Mouse (Mus musculus) spleen, postnatal 14 days (tissue): ENCODE measurements at regions not wholly inside any gene's neighbourhood (a gene's known extent, or its start where the extent isn't known, plus 50 kb on each side); places are given as distances from the start of the nearest gene placed in this dataset.

Experiments
- DNase-seq, 2 experiments: peaks; one replicate each; pipeline ENCODE4 v3.0.0; 2021 to 2022; ENCODE audit warnings: low spot score in 2 of 2

DNA sequence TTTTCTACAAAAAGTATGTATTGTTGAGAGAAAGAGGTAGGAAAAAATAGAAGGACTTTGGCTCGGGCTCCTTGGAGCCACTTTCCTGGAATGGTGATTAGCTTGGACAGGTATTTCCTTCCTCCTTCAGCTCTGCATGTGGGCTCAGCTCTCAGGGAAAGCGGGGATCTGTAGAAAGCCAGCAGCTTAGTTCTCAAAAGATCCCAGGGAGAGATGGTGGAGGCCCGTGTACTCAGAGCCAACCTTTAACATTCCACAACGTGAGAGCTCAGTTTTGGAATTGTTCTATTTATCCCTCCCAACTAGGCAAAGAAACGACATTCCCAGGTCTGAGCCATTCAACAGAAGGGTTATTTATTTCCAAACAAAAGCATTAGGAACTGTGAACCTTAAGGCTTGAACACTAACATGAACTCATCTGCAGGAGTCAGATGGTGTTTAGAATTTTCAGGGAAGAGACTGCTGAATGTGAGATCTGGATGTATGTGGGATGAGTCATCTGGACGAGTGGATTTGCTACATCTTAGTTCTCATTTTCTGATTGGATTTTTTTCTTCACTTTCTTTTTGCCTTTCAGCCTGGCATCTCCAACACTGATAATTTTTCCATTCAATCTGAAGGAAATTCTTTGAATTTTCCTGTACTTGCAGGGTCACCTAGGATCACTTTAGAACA lies 428.6 kb upstream of the Tnp1 start:
- DNase-seq = no peak

DNA sequence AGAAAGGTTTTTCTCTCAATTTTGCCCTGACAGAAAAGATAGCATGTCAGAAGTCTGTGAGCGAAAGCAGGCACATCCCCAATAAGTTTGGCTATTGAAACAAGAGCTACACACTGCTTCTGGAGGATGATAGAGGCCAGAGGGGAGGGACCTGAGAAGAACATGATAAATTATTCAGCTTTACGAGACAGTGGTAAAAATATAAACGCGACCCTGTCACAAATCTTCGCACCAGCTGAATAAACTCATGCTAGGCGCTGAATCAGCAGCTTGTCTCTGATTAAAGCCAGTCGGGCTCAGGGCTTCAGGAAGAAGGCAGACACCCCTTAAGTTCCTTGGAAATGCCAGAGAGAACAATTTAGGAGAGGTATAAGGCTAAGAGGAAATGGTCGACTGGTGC lies 422.7 kb upstream of the Tnp1 start:
- DNase-seq = no peak

DNA sequence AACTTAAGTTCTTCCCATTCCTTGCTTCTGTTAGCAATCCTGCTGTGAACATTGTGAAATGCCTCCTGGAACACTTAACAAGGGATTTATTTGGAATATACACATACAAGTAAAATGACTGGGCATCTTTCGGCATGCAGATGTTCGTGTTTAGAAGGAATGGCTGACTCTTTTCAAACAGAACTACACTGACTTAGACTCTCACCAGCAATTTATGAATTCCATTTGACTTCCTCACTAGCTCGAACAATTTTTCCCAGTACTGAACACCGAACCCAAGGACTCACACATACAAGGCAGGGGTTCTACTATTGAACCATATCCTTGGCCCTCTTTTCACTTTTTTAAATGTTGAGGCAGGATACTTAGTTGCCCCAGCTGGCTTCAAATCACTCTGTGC lies 412.4 kb upstream of the Tnp1 start:
- no peak for DNase-seq

DNA sequence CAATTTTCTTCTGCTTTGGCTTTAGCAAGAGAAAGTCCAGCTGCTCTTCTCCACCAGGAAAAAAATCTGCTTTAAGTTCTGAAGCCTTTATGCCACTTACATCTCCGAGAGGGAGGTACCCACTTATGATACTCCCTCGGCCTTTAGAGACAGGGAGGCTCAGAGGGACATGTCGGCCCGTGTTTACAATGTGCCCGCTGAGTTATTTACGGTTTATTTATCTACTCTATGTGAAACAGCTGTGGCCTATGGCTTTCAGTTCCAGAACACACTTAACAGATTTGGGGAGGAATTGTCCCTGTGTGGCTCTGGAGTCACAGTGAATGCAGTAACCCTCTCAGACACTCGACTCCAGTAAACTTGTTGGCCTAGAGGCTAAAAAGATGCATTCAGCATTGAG lies 409.3 kb upstream of the Tnp1 start:
- DNase-seq = no peak

DNA sequence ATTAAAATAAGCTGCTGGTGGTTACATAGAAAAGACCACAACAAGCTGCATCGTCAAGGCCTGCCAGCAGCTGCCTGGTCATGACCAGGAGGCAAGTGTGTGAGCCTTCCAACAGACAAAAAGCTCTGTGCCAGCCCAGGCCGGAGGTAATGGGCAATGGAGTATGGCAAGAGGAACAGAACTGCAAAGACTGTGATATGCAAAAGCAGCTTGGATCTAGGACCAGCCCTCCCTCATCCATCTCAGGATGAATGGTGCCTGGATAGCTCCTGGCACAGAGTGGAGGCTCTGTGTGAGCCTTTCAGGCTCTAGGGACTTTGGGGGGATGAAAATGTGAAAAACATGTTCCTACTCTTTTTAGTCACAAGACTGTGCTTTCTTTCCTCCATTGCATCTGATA lies 402.5 kb upstream of the Tnp1 start:
- no peak for DNase-seq

DNA sequence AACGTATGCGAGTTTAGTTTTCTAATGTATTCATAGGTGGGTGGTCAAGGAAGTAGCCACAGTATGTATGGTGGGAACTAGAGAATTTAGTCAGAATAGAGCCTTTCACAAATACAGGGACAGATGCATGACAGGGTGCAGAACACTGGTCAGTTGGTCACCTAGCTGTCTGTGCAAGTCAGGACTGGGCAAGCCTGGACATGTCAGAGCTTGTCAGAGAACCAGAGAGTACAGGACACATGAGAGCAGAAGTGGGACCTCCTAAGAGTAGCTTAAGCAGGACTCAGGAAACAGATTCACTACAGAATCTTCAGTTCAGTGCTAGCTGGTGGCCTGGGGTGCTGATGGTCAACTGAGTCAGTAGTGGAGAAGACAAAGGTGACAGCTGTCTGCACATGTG lies 395.7 kb upstream of the Tnp1 start:
- DNase-seq = no peak

DNA sequence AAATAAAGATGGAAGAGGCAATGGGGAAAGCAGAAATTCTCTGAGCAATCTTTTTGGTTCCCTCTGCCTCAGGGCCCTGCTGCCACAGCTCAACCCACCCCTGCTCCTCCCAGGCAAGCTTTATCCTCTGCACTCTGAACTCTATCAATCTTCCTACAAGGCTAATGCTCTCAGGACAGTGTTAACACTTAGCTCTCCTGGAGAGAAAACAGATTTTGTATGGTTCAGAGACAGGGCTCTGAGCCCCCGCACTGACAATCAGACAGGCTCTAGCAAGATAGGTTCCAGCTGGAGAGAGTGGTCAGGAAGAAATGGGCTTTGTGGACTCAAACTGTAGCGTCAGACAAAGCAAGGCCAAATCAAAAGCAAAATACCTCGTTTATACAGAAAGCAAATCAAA lies 383.5 kb upstream of the Tnp1 start:
- DNase-seq = no peak

DNA sequence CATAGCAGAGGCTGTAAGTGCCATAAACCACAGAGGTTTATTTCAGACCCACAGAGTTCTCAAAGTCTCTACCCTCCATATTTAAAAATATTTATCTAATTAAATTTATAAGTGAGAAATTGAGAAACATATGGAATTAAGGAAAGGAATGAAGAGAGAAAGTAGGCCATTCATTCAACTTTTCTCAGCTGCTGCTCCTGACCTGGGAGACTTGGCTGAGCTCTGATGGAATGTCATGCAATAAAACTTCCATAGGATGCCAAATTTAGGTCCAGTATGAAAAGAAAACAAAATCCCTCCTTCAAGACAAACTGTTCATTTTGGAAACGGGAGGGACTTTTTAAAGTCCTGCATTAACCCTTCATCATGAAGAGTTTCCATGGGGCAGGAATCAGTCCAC lies 379.3 kb upstream of the Tnp1 start:
- no peak for DNase-seq

DNA sequence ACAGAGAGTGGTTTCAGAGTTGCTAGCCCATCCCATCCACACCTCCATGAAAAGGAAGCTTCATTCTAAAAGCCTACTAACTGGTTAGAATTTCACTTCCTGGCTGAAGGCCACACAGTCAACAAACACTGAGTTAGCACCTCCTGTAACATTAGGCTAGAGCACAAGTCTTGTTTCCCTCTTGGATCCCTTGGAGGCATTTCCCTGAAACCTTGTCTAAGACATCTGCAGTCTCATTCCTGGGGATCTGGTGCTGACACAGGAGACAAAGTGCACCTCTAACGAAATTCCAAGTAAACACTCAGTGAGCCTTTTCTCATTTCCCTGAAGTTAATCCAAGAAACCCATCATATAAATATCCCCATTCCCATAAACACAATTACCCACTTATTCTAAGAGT lies 378.8 kb upstream of the Tnp1 start:
- no peak for DNase-seq

DNA sequence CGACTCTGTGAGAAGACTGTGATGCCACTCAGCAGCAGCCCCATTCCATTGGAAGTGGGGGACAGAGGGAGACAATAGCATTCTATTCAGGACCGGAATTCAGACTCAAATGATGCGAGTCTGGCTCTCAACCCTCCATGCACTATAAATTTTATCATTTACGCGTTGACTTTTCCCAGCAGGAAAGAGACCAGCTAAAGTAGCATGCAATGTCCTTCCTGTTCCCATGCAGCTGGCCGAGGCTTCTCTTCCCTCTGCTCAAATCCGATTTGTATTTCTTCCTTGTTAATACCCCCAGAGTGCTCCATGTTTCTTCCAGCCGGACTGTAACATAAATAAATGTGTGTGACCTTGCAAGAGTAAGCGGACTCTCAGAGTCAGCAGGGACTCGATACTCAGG lies 376.4 kb upstream of the Tnp1 start:
- DNase-seq = no peak

DNA sequence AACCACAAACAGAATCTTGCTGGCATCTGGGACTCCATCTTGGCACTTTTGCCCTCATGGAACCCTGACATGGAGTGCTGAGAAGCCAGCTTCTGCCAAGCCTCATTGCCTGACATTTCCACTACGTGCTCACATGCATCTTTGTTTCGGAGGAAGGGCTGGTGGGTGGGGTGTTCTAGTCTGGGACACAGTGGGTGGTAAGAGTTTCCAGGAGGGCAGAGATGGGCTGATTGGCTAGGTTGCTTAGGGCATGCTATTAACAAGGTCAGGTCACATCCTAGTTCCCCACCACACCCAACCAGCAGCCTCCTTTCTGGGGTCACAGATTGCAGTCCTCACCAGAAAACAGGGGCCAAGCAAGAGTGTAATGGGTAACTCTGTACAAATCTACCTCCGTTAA lies 374.3 kb upstream of the Tnp1 start:
- DNase-seq = no peak

DNA sequence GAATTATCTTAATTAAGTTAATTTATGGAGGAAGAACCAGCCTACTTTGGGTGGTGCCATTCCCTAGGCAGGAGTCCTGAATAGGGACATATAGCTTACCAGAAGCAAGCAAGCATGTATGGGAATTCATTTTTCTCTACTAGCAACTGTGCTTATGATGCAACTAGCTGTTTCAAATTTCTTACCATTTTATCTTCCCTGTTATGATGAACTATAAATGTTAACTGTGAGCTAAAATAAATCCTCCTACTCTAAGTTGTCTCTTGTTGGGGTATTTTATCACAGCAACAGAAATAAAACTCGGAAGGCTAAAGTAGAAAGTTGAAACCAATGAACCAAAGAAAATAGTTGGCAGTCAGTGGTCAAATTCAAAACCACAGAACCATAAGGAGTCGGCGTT lies 373.5 kb upstream of the Tnp1 start:
- DNase-seq = no peak

DNA sequence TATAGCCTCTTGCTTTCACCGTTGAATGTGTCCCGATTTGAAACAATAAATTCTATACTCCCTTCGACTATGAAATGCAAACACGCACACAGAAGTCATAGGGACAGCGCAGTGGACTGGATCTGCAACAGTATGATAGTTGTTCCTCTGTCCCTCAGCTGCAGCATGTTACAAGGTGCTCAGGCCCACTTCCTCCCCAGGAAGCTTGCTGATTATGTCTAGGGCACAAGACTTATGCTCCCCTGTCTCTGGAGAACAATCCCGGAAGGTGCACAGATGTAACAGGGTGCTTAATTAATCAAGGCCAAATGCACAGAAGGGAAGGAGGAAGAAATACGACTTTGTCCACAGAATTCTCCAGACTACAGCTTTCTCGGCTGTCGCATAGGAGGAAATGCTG lies 365.9 kb upstream of the Tnp1 start:
- no peak for DNase-seq

DNA sequence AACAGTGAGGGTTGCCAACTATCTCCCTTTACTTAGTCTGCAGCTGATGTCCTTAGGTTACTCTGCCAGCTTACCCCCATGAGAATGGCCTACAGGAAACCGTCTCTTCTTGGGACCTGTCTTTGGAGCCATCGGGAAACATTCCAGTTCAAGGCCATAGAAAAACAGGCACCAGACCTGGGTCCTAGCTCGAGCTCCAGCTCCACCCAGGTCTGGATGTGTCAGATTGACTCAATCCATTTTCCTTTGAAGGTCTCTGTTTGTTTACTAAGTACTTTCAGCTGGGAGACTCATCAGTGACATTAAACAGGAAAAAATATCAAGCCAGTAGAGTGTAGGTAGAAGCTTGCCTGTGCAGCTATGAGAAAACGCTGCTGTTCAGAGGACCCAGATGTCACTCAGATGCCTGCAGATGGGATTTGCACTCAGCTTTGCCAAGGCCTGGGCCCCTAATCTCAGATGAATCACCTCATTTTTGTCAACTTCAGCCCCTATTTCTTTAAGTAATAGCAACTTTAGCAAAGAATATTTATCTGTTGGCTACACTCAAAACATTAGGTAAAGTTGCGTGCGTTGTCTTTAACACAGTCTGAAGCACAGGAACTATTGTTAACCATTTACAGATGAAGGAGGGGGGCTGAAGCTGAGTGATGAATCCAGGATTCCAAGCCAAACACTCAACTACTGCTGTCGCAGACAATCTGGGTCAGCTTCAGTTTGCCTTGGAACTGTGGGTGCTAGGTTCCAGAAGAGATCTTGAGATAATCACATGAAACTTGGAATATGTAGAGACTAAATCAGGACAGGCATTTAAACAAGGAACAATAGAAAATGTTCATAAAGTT lies 359.0 kb upstream of the Tnp1 start:
- no peak for DNase-seq

DNA sequence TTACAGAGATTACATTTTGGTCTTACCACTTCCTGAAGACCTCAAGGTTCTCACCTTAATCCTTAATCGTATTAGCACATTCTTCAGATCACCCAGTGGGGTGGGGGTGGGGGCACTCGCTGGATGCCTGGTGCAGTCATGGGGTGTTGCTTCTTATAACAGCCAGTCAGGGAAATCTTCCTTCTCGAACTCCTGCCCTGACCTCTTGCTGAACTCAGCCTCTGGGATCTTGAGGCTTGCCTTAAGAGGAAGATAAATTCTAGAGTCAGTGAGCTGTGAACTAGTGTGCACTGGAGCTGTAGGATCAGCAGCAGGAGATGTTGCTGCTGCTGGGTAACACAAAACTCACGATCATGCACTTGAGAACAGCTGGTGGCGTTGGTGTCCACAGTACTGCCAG lies 352.5 kb upstream of the Tnp1 start:
- DNase-seq = no peak

DNA sequence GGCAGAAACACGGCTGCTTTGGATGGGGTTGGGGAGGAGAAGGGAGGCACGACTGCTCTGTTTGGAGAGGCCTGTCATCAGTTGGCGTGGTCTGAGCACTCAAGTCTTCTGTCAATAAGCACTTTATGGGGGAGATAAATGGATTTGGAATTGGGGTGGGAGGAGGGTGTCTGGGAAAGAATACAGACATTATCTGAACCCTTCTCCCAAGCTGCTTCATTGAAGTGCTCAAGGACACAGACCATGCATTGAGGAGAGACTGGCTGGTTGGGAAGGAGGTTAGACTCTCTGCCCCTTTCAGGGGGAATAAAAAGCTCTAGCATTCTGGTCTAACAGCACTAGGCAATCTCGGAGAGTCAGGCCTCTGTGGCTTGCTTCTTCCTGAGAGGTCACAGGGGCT lies 350.1 kb upstream of the Tnp1 start:
- no peak for DNase-seq

DNA sequence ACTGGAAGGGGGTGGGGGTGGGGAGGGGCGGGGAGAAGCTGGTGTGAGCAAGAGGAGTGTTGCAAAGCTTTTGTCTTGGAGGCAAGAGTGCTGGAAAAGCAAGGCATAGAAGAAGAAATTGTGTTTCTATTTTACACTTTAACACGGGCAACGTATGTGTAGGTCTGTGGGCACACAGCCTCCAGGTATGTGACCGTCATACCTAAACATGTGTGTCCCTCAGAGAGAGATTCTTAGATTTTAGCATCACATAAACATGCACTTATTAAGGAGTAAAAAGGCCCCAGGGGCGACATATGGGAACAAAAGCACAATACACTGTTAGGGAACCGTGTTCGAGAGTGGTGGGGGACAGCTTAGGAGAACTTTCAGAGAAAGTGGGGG lies 348.6 kb upstream of the Tnp1 start:
- no peak for DNase-seq

DNA sequence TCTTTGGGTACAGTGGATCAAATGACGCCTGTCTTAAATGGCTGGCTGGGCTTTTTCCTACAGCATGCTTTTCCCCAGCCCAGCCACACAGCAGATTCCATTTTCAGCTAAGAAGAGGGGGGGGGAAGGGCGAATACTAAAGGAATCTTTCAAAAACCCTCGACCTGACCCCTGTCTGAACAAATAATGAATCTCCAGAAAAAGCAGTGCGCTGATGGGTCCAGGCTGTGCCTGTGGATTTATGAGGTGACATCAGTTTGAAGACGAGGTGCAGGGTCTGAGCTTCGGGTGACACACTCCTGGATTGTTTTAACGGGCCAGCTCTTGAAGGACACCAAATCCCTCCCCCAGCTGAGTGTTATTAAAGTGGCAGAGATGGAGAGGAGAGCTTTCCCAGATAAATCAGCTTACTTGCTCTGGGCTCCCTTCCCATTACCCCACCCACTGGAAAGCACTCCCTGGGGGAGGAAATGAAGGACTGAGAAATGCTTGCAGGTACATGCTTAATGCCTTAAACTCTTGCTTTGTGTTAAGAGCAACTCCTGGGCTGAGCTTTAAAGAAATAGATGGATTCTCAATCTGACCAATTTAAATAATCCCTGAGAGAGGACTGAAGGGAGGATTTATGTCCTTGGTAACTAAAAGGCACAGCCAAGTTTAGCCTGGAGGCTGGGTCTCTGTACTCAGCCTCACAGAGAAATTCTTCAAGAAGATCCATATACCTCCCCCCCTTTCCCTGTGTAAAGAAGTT lies 348.0 kb upstream of the Tnp1 start:
- no peak for DNase-seq

DNA sequence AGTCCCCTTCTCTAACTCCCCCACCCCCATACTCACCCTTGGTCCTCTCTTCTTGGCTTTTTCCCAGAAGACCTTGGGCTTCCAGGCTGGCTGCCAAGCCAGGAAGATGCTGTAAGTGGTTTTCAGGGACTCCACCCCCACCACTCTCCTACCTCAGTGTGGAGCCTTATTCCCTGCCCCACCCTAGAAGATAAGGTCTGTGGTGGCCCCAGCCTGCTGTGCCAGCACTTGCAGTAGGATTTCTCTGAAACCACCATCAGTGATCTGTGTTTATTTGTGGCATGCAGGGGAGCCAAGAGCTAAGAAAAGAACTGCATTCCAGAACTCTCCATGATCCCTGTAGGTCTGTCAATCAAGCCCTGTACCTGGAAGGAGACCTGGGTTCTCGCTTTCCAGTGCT lies 346.4 kb upstream of the Tnp1 start:
- DNase-seq = no peak

DNA sequence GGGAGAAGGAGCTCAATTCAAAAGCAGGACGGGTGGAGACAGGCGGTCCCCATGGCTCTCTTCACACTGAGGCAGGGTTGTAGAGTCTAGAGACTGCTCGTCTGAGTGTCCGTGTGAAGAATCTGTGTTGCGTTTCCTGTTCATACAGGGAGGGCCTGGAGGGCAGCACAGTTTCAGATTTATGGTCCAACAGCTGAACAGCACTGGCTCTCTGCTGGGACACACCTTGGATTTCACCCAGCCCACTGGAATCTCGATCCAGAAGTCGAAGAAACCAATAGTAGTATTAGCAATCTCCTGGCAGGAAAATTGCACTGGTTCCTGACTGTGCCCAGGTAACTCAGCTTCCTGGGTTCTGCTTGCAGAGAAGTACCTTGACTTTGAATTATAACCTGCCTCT lies 345.6 kb upstream of the Tnp1 start:
- no peak for DNase-seq

DNA sequence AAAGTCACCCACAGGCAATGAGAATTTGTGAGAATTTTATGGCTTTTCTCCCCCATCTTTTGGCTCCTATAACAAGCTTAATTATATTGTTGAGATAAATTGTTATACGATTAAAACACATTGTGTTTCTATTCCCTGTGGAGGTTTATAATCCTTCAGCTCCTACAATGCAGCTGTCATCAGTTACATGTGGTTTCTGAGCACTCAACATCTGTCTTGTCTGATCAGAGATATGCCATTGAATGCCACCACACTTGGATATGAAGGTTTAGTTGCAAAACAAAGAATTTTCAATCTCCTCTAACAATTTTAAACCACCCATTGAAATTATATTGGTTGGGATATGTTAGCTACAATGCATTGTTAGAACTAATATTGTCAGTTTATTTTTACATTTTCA lies 338.7 kb upstream of the Tnp1 start:
- DNase-seq = no peak

DNA sequence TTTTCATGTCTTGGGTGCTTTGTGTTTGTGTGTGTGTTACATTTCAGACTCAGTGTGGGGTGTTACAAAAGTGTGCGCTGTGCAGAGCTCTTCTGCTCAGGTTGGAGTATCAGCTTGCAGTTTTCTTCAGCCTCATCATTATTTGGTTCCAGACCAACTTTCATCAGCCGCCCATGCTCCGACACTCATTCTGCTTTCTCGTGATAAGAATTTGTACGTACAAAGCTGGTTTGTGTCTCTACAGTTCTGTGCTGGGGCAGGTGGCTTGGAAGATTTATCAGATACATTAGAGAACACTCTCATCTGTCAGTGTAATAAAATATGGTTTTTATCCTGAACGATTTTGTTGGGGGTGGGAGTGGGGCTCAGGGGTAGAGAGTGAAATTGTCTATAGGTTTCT lies 332.8 kb upstream of the Tnp1 start:
- DNase-seq = no peak

DNA sequence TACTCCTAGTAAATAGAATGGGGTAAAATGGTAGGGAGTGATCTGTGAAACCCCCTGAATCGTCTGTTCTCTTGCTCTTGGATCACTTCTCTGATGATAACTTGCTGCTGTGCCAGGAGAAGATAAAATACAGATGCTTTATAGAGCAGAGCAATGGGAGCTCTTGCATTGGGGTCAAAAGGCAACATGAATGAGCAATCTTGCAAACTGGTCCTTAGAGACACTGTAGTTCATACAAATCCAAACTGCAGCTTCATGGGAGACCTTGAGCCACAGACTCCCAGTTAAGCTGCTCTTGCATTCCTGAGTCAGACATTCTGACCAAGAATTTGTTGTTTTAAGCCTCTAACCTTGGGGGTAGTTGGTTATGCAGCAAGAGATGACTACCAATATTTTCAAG lies 328.9 kb upstream of the Tnp1 start:
- DNase-seq = no peak
